Mouse (Mus musculus) left cerebral cortex, postnatal 10 days (tissue): ENCODE data around the gene Hist1h2bc. TPM values are rescaled to one million over a fixed set of nuclear protein-coding genes. Genes with fewer than 3 reads are reported as not detected.

Experiments
- DNase-seq, 2 experiments: peaks; one replicate each; pipeline ENCODE4 v3.0.0; 2021 to 2022; ENCODE audit warnings: low spot score in 2 of 2, mixed read lengths in 1 of 2; ENCODE audit errors: extremely low spot score in 1 of 2
- intact Hi-C: fragments of 180-260 bp; cut with DNase I; formaldehyde crosslinking; loops from one replicate; pipeline ENCODE4 v1.15.1; 2025
- total RNA-seq, 2 experiments: library from RNA; stranded (reverse); gene quantifications; 2 replicates each; pipeline ENCODE4 v1.2.3; 2021

The Hist1h2bc gene
- total RNA-seq, 2 experiments from 2014 or later = 17.4 to 21.2 TPM

GRCm38 (mm10) chr13:23724239-23724638 is 40.2 kb downstream of the Hist1h2bc start:
- no peak for DNase-seq

GRCm38 (mm10) chr13:23725213-23725612 is 41.2 kb downstream of the Hist1h2bc start:
- DNase-seq = no peak
- intact Hi-C loops = no loop called here

More at GRCm38 (mm10) chr13:23724239-23724638, 40.2 kb downstream of the Hist1h2bc start:
- intact Hi-C loops = no loop called here

GRCm38 (mm10) chr13:23728472-23729191 is 44.6 kb downstream of the Hist1h2bc start:
- DNase-seq = no peak
- intact Hi-C loops = no loop called here

GRCm38 (mm10) chr13:23729192-23729525 is 45.2 kb downstream of the Hist1h2bc start:
- DNase-seq = no peak
- intact Hi-C loops = no loop called here

GRCm38 (mm10) chr13:23729706-23730105 is 45.7 kb downstream of the Hist1h2bc start:
- intact Hi-C loops = loop anchor here (10.0 kb wide), 1 partner anchor 1685 kb away; the partner anchor contains the start of genes Hist1h2ag, Hist1h2bj and Hist1h4i
- DNase-seq = no peak

- intact Hi-C loops = loop anchor here (10.0 kb wide), 1 partner anchor 1686 kb away; the partner anchor contains the start of genes Hist1h2ag, Hist1h2bj and Hist1h4i
These were observed 46.5 kb downstream of the Hist1h2bc start for GRCm38 (mm10) chr13:23730479-23730878.

GRCm38 (mm10) chr13:23732156-23732804 is 48.3 kb downstream of the Hist1h2bc start:
- no peak for DNase-seq
- intact Hi-C loops = loop anchor here (1.0 to 10.0 kb wide), 2 partner anchors 31 to 1687 kb away; partner anchors contain the start of genes Hist1h2ag, Hist1h2bj and Hist1h4i

More at GRCm38 (mm10) chr13:23730479-23730878, 46.5 kb downstream of the Hist1h2bc start:
- DNase-seq = no peak

- no peak for DNase-seq
- intact Hi-C loops = loop anchor here (5.0 to 10.0 kb wide), 2 partner anchors 155 to 1692 kb away; partner anchors contain the start of genes Hist1h2ag, Hist1h2bj, Hist1h4d and Hist1h4i
These were observed 53.1 kb downstream of the Hist1h2bc start for GRCm38 (mm10) chr13:23737091-23737490.

- peak in 1 of 2 experiments; percentile 33 for DNase-seq
- intact Hi-C loops = loop anchor here (2.0 to 10.0 kb wide), 3 partner anchors 39 to 1693 kb away; partner anchors contain the start of genes Hist1h2ag, Hist1h2bj, Hist1h4c and Hist1h4d
These were observed 54.0 kb downstream of the Hist1h2bc start for GRCm38 (mm10) chr13:23738041-23738440.

GRCm38 (mm10) chr13:23738677-23739068 is 54.7 kb downstream of the Hist1h2bc start, which contains the start of gene Hist1h1c:
Gene Hist1h1c (plus strand): TSS chr13:23738808.
- peak; percentile 84 to 94 for DNase-seq
- intact Hi-C loops = loop anchor here (2.0 to 10.0 kb wide), 3 partner anchors 40 to 1694 kb away; partner anchors contain the start of genes Hist1h2ag, Hist1h2bj, Hist1h4c and Hist1h4d

GRCm38 (mm10) chr13:23739069-23739921 is 55.3 kb downstream of the Hist1h2bc start:
- peak; percentile 94 to 96 for DNase-seq
- intact Hi-C loops = loop anchor here (2.0 to 10.0 kb wide), 3 partner anchors 40 to 1694 kb away; partner anchors contain the start of genes Hist1h2ag, Hist1h2bj, Hist1h4c and Hist1h4d

GRCm38 (mm10) chr13:23739922-23740252 is 55.9 kb downstream of the Hist1h2bc start:
- intact Hi-C loops = loop anchor here (2.0 to 10.0 kb wide), 3 partner anchors 41 to 1695 kb away; partner anchors contain the start of genes Hist1h2ag, Hist1h2bj, Hist1h4c and Hist1h4d
- DNase-seq = no peak

GRCm38 (mm10) chr13:23740256-23740840 is 56.3 kb downstream of the Hist1h2bc start:
- no peak for DNase-seq
- intact Hi-C loops = no loop called here

GRCm38 (mm10) chr13:23740910-23741309 is 56.9 kb downstream of the Hist1h2bc start:
- intact Hi-C loops = no loop called here
- DNase-seq = no peak

- DNase-seq = no peak
- intact Hi-C loops = no loop called here
These were observed 58.0 kb downstream of the Hist1h2bc start for GRCm38 (mm10) chr13:23742007-23742406.
